Mouse (Mus musculus) liver, embryonic 14.5 days (tissue): ENCODE results near the gene Gm14685. TPM values are rescaled to one million over a fixed set of nuclear protein-coding genes. Genes with fewer than 3 reads are reported as not detected.
"Not testable (repeated sequence)": the region's sequence is repeated elsewhere in the genome, so short reads cannot be mapped to it uniquely, and the experiment has no call there.

Source experiments
- ATAC-seq: fragments of 200-750 bp; cut with Nextera tagmentation; 2 replicates; pipeline ENCODE4 v1.8.0; 2017; ENCODE audit warnings: moderate number of reproducible peaks, mild to moderate bottlenecking, moderate library complexity; ENCODE audit not compliant: insufficient read depth
- DNase-seq, 3 experiments: peaks; one replicate each; pipeline ENCODE4 v3.0.0-alpha.2; 2012 to 2013; ENCODE audit warnings: low read depth in 3 of 3, low spot score in 3 of 3
- H3K27ac ChIP-seq: fragments of 300-500 bp; sonication (generic); 2 replicates; pipeline ENCODE4 v1.5.1; 2014; ENCODE audit warnings: moderate library complexity, mild to moderate bottlenecking, control low read depth, inconsistent platforms
- H3K27me3 ChIP-seq: fragments of 300-500 bp; sonication (generic); 2 replicates; pipeline ENCODE4 v1.6.1; 2014; ENCODE audit warnings: mild to moderate bottlenecking, low read length, moderate library complexity; ENCODE audit not compliant: control insufficient read depth, insufficient read depth
- H3K36me3 ChIP-seq: fragments of 300-500 bp; sonication (generic); replicated peaks from 2 replicates; pipeline ENCODE4 v1.6.1; 2014; ENCODE audit warnings: low read depth; ENCODE audit not compliant: control insufficient read depth, insufficient read depth
- H3K4me1 ChIP-seq, 2 experiments: fragments of 200-500 bp in 1 of 2; fragments of 300-500 bp in 1 of 2; sonication (generic) in 1 of 2; replicated peaks; 2 replicates each; pipeline ENCODE4 v1.6.1; 2012 to 2014; ENCODE audit warnings: antibody characterized with exemption in 1 of 2, inconsistent platforms in 1 of 2, low read length in 1 of 2; ENCODE audit not compliant: control insufficient read depth in 2 of 2, insufficient read depth in 2 of 2
- H3K4me2 ChIP-seq: fragments of 300-500 bp; sonication (generic); 2 replicates; pipeline ENCODE4 v1.6.1; 2014; ENCODE audit warnings: low read depth, mild to moderate bottlenecking, control low read depth, moderate library complexity
- H3K4me3 ChIP-seq, 2 experiments: fragments of 200-500 bp in 1 of 2; fragments of 300-500 bp in 1 of 2; sonication (generic) in 1 of 2; 2 replicates each; pipeline ENCODE4 v1.5.1; 2012 to 2014; ENCODE audit warnings: low read depth in 2 of 2, low read length in 2 of 2, mild to moderate bottlenecking in 2 of 2, control low read depth in 1 of 2, inconsistent platforms in 1 of 2, moderate library complexity in 1 of 2; ENCODE audit not compliant: insufficient read depth in 1 of 2
- H3K9ac ChIP-seq: fragments of 300-500 bp; sonication (generic); replicated peaks from 2 replicates; pipeline ENCODE4 v1.6.1; 2014; ENCODE audit warnings: mild to moderate bottlenecking, control low read depth, moderate library complexity
- H3K9me3 ChIP-seq: fragments of 300-500 bp; sonication (generic); 2 replicates; pipeline ENCODE4 v1.6.1; 2016; ENCODE audit warnings: low read length, mixed read lengths; ENCODE audit not compliant: control insufficient read depth
- WGBS: fragments of 180-500 bp; shearing (Covaris S2); extraction: QIAGEN DNeasy Blood & Tissue Kit; methylation state at CpG from one replicate; pipeline ENCODE4 v1.1.7; 2014; ENCODE audit not compliant: insufficient replicate concordance; 5-methylcytosine and 5-hydroxymethylcytosine counted together
- polyA plus RNA-seq, 2 experiments: library from polyadenylated mRNA; depleted of rRNA in 1 of 2; stranded (reverse) in 1 of 2; unstranded in 1 of 2; fragments of >200 nt; fragmentation: Nextera tagmentation in 1 of 2; extraction: Ambion mirVana in 1 of 2; gene quantifications; 2 replicates each; pipeline versions ENCODE4 v1.2.1 to v1.2.3; 2012 to 2014

Gm14685 gene
- 0.03 TPM in 2 replicates for polyA plus RNA-seq (2012; rRNA removed)
- not detected in 2 replicates for polyA plus RNA-seq (2014; fragmentation: Nextera tagmentation; extraction: Ambion mirVana)

GRCm38 (mm10) chrX:73116747-73117146, at the start of gene Gm14685:
TSS of gene Gm14685 (plus strand) at chrX:73117047.
- H3K27me3 ChIP-seq, ATAC-seq, H3K9ac ChIP-seq, H3K36me3 ChIP-seq, DNase-seq, H3K4me3 ChIP-seq, H3K27ac ChIP-seq, H3K4me1 ChIP-seq, H3K4me2 ChIP-seq, H3K9me3 ChIP-seq: not testable (repeated sequence)
- WGBS = no CpG with 5 or more reads among the region's 7 CpGs

- not testable (repeated sequence) for H3K4me1 ChIP-seq, H3K27ac ChIP-seq, H3K4me3 ChIP-seq, DNase-seq, H3K9ac ChIP-seq, ATAC-seq, H3K36me3 ChIP-seq, H3K27me3 ChIP-seq, H3K9me3 ChIP-seq, H3K4me2 ChIP-seq
- WGBS = 50% methylated on average over 17 of the region's 19 CpGs
Observed at GRCm38 (mm10) chrX:73082267-73083055, 34.4 kb upstream of the Gm14685 start, which contains the start of gene Xlr4a. TSS of gene Xlr4a (minus strand) at chrX:73082478.

- DNase-seq, ATAC-seq: not testable (repeated sequence)
- 58% methylated on average over 13 of the region's 13 CpGs for WGBS
Observed at GRCm38 (mm10) chrX:73096941-73097508, 19.8 kb upstream of the Gm14685 start, which contains the start of gene Xlr3a. TSS of gene Xlr3a (minus strand) at chrX:73097095.

GRCm38 (mm10) chrX:73122859-73123829, 6.3 kb downstream of the Gm14685 start:
- not testable (repeated sequence) for ATAC-seq, H3K4me1 ChIP-seq

More at GRCm38 (mm10) chrX:73096941-73097508, 19.8 kb upstream of the Gm14685 start, which contains the start of gene Xlr3a:
- not testable (repeated sequence) for H3K4me1 ChIP-seq, H3K4me2 ChIP-seq, H3K9ac ChIP-seq, H3K9me3 ChIP-seq, H3K36me3 ChIP-seq, H3K27ac ChIP-seq, H3K4me3 ChIP-seq, H3K27me3 ChIP-seq

GRCm38 (mm10) chrX:73143218-73143618, 26.4 kb downstream of the Gm14685 start:
- no CpG with 5 or more reads among the region's 7 CpGs for WGBS
- not testable (repeated sequence) for H3K9me3 ChIP-seq, H3K4me3 ChIP-seq, H3K9ac ChIP-seq, ATAC-seq, H3K4me1 ChIP-seq, DNase-seq, H3K4me2 ChIP-seq, H3K27me3 ChIP-seq, H3K36me3 ChIP-seq, H3K27ac ChIP-seq

More at GRCm38 (mm10) chrX:73122859-73123829, 6.3 kb downstream of the Gm14685 start:
- not testable (repeated sequence) for H3K9ac ChIP-seq, H3K27me3 ChIP-seq, H3K4me3 ChIP-seq, H3K27ac ChIP-seq, H3K4me2 ChIP-seq, H3K36me3 ChIP-seq, DNase-seq, H3K9me3 ChIP-seq
- WGBS = no CpG with 5 or more reads among the region's 12 CpGs

- H3K4me3 ChIP-seq, H3K27ac ChIP-seq, H3K36me3 ChIP-seq, H3K9ac ChIP-seq, H3K27me3 ChIP-seq, H3K4me2 ChIP-seq, H3K4me1 ChIP-seq, H3K9me3 ChIP-seq, ATAC-seq, DNase-seq: not testable (repeated sequence)
- WGBS = no CpG with 5 or more reads among the region's 20 CpGs
Observed at GRCm38 (mm10) chrX:73148496-73148895, 31.6 kb downstream of the Gm14685 start, which contains the start of gene Xlr5b. TSS of gene Xlr5b (plus strand) at chrX:73148796.

- not testable (repeated sequence) for ATAC-seq, H3K9ac ChIP-seq, H3K4me3 ChIP-seq, DNase-seq, H3K27ac ChIP-seq, H3K9me3 ChIP-seq, H3K36me3 ChIP-seq, H3K4me1 ChIP-seq, H3K4me2 ChIP-seq, H3K27me3 ChIP-seq
- no CpG with 5 or more reads among the region's 7 CpGs for WGBS
Observed at GRCm38 (mm10) chrX:73149350-73149749, 32.5 kb downstream of the Gm14685 start, which contains the start of gene DXBay18. TSS of gene DXBay18 (minus strand) at chrX:73149450.
